Mouse (Mus musculus) urinary bladder, postnatal 36 days (tissue): Measurements from ENCODE around the gene Polr3c.
"Not testable (repeated sequence)": the region's sequence is repeated elsewhere in the genome, so short reads cannot be mapped to it uniquely, and the experiment has no call there.

Source experiments
- DNase-seq, 2 experiments: peaks; one replicate each; pipeline ENCODE4 v3.0.0; 2022; ENCODE audit warnings: low spot score in 2 of 2, mixed read lengths in 1 of 2

The Polr3c gene

DNA sequence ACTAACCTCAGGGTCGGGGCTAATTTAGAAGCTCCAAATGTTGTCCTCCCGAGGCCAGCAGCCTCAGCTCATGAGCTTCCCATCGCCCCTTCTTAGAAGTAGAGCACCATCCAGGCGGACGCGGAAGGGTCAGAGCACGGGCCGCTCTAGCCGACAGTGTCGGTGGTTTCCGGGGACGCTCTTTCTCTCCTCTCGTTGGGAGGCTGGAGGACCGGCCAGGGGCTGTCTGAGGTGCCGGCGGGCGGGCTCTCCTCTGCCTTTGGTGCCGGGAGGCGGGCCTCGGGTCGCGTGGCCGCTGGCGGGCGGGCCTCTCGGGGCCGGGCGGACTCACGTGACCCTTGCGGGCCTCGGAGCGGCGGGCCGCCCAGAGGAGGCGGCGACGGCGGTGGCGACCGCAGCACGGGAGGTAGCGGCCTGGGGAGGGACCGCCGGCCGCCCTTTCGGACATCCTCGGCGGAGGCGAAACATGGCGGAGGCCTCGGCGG is at the start of gene Polr3c, which contains the start of gene Rnf115:
Polr3c (minus strand) TSS at position 286 of the 485 bp plus-strand sequence.
Rnf115 (plus strand) TSS at position 322 of the 485 bp plus-strand sequence.
- peak; percentile 93 to 97 for DNase-seq

DNA sequence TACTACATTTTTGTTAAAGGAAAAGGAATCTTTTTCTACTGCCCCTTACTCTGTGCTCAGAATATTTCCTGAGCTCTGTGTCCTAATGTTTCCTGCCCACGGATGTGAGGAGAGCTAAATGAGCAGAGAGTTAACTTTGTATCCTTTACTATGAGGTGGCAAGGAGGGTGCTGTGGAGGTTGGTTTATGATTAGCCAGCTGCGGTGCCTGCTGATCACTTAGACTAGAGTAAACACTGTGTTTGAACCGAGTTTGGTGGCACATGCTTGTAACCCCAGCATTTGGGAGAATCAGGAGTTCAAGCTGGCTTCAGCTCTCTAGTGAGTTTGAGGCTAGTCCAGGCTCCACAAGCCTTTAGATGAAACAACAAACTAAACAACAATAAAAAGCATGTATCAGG is 49.7 kb upstream of the Polr3c start:
- no peak for DNase-seq

DNA sequence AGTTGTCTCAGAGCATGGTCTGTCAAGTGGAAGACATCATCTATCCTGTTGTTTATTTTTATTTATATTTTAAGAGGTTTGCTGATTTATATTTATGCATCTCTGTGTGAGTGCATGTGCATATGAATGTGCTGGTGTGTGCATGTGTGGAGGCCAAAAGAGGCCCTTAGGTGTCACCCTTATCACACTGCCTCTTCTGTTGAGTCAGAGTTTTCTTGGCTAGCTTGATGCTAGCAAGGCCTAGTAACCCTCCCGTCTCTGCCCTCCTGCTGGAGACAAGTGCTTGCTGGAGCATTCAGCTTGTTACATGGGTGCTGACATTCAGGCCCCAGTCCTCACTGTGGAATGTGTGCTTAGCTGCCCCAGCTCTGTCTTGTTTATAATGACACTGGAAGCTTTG is 45.5 kb upstream of the Polr3c start:
- DNase-seq = peak in 1 of 2 experiments; percentile 9

DNA sequence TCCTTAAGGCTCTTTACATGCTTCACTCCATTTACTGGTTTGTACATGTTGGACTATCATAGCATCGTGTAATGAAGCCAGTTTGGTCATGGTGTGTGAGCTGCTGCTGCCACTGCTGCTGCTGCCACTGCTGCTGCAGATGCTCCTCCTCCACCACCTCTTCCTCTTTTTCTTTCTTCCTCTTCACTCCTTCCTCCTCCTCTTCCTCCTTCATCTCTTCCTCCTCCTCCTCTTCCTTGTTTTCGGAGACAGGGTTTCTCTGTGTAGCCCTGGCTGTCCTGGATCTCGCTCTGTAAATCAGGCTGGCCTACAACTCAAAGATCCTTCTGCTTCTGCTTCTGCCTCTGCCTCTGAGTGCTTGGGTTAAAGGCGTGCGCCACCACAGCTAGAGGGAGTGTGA is 42.5 kb upstream of the Polr3c start:
- DNase-seq = no peak

DNA sequence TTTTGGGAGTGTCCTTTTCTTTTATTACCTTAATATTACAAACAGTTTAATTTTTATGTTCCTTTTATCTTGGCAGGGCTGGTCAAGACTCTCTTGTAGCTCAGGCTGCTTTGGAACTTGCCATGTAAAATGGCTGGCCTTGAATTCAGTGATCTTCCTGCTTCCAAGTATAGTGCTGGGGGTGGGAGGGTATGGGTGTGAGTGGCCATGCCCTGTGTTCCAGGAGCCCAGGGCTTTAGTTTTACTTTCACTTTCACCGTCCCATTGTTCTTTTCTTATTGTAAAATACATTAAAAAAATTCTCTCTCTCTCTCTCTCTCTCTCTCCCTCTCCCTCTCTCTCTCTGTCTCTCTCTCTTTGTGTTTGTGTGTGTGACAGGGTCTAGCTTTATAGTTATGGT is 37.1 kb upstream of the Polr3c start:
- no peak for DNase-seq

DNA sequence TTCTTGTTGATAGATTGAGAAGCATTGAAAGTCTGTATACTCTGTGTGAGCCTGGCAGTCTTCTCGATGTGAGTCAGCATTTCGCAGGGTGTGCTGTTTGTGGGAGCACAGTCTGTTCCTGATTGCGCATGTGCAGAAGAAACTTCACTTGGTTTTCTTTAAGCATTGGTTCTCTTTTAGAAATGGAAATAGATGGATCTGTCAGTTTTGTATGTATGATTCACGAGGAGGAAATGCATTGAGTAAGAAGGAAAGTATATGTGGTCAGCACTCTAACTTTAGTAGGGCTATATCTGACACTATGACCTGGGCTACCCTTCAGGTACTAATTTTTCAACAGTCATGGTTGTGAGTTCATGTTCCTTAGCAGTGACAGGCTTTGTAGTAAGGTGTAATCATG is 32.3 kb upstream of the Polr3c start:
- no peak for DNase-seq

DNA sequence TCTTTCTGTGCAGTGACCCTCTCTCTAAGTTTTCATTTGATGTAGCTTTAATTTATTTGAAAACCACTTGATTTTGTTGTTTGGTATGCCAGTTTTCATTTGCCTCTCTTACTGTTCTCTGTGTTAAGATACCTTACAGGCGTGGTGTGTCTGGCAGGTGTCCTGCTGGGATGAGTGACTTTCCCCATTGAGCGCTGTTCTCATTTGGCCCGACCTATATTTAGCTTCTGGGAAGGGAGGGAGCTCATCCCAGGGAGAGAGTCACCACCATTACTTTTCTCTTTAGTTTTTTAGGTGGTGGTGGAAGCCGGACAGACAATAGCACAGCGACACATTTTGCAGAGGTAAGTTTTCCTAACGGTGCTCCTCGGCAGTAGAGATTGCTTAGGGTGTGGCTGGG is 30.3 kb upstream of the Polr3c start:
- DNase-seq = no peak

DNA sequence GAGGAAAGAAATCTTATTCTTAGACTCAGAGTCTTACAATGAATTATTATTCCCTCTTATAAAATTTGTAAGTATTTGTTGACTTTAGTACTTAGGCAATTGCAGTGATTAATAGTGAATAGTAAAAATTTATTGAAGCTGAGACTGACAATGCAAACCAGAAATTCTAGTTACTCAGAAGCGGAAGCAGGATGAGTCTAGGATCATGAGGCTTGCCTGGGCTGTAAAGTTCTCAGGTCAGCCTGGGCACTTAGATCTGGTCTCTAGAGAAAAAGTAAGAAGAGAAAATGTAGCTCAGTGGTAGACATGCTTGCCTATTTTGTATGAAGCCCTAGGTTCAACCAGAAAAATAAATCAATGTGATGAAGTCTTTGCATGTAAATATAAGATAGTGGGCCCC is 28.5 kb upstream of the Polr3c start:
- DNase-seq = no peak

DNA sequence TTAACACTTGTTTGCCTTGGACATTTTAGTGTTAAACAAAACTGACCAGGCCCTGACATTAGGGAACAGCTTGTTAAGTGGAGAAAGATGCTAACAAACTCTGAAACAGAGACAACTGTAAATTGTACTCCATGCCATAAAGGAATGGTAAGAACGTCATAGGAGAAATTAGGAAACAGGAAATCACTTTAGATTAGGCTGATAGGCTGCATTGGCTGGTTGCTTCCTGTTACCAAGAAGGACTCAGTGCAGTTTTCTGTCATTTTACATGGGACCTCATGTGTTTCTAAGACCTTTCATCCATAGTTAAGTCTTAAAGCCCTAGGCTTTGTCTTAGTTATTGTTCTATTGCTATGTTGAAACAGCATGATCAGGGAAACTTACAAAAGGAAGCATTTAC is 19.4 kb upstream of the Polr3c start:
- no peak for DNase-seq

DNA sequence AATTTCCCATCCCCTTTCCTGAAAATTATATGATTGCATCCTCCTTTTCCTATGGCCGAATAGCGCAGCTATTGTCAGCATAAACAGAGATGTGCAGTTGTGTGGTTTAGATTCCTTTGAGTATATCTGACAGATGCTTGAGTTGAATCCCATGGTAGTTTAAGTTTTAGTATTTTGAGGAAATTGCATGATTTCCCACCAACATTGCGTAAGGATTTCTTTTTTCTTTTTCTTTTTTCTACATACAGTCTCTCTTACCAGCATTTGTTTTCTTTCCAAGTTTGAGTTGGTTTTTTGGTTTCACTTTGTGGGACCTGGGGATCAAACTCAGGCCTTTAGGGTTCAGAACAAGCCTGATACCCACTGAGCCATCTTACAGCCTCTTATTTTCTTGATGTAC is 16.9 kb upstream of the Polr3c start:
- no peak for DNase-seq

DNA sequence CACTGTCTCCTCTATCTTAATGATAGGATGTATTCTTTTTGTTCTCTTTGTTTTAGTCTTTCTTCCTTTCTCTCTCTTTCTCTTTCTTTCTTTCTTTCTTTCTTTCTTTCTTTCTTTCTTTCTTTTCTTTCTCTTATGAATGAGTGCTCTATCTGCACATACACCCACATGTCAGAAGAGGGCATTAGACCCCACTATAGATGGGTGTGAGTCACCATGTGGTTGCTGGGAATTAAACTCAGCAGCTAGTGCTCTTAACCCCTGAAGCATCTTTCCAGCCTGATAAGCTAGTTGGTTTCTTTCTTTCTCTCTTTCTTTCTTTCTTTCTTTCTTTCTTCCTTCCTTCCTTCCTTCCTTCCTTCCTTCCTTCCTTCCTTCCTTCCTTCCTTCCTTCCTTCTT is 12.9 kb upstream of the Polr3c start:
- not testable (repeated sequence) for DNase-seq

DNA sequence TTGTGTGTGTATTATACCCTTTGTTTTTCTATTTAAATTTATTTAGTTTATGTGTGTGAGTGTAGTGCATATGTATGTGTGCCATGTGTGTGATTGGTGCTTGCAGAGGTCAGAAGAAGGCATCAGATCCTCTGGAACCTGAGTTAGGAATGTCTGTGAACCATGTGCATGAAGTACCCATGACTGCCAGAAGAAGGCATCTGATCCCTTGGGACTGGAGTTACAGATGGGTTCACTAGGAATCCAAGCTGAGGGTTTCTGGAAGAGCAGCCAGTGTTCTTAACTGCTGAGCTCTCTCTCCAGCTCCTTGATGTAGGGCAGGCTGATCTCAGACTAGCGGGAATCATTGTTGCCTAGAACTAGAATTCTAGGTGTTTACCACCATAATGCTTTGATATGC is 10.6 kb upstream of the Polr3c start:
- DNase-seq = no peak

DNA sequence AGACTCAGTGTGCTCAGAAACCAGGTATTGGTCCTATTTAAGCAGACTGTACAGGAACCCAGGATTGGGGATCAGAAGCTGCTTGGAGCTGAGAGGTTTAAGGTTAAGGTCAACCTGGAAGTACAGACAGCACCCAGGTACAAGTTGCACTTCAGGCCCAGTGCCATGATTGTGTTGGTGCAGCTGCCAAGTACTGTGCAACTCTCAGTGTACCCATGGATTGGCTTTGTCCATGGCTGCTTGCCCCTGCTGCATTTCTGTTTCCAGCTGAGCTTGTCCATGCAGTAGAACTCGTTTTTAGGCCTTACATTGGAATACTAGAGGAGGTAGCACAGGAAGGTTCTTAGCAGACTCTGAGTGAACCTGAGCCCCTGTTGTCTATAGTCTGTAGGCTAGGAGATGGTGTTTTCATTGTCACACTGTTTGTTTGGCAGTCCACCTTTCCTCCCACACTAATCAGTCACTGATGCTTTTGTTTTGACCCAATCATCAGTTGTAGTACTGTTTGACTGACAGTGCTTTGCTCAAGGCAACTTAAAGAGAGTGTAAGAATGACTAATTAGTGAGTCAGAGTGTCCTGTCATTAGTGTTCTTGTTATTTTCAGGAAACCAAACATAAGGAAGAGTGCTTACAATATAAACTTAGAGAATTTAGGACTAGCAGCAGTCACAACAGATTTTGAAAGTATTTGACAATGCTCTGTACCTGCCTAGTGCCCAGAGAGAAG is 9.7 kb upstream of the Polr3c start:
- DNase-seq = no peak

DNA sequence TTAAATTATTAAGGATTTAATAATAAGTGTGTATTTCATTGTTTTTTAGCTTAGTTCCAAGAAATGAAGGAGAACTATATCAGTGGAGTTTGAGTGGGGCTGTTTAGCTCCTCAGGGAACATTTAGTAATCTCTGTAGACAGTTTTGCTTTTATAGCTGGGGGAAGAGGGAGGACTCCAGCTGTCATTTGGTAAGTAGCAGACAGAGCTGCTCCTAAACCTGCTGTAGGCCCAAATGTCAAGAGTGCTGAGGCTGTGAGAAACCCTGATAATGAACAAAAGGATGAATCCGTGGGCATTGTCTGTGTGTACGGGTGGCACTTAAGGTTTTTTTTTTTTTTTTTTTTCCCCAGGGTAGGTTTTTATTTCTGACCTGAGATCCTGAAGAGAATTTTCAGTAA is 7.8 kb upstream of the Polr3c start:
- DNase-seq = no peak

DNA sequence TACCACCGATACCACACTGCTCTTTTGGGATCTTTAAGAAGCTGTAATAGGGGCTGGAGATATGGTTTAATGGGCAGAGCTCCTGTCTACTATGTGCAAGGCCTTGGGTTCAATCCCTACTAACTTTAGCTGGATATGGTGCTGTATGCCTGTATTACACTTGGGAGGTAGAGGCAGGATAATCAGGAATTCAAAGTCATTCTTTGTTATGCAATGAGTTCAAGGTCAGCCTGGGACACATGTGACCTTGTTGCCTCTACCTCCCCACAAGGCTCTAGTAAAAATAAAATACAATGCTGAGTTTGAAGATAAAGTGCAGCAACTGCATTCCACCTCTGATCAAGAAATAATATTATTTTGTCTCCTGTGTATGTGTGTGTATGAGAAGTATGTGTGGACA is 6.6 kb upstream of the Polr3c start:
- no peak for DNase-seq

DNA sequence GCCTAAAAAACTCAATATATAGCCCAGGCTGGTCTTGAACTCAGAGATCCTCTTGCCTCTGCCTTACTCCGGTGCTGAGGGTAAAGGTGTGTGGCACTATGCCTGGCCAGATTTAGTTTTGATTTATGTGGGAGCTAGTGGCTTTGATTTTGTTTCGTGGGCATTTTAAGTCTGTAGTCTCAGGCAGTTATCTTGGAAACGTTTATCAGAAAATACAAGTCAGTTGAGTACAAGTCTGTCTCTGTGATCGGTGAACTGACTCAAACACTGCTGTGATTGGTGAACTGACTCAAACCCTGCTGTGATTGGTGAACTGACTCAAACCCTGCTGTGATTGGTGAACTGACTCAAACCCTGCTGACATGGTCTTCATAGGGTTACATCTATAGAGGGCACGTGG is 3.4 kb upstream of the Polr3c start:
- no peak for DNase-seq

DNA sequence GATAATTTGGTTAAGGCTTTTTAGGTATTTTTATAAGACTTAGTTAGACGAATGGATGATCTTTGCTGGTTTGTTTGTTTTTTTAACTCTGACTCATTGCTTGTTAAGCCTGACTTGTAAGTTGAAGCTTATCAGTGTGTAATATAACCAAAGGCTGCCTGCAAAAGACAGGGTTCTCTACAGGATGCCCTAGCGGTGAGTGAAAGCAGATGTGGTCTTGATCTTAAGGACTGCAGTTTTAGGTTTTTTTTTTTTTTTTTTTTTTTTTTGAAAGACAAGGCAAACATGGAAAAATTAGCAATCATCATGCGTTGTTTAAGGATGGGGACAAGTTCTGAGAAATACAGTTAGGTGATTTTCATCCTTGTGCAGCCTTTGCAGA is 2.0 kb upstream of the Polr3c start:
- DNase-seq = no peak

DNA sequence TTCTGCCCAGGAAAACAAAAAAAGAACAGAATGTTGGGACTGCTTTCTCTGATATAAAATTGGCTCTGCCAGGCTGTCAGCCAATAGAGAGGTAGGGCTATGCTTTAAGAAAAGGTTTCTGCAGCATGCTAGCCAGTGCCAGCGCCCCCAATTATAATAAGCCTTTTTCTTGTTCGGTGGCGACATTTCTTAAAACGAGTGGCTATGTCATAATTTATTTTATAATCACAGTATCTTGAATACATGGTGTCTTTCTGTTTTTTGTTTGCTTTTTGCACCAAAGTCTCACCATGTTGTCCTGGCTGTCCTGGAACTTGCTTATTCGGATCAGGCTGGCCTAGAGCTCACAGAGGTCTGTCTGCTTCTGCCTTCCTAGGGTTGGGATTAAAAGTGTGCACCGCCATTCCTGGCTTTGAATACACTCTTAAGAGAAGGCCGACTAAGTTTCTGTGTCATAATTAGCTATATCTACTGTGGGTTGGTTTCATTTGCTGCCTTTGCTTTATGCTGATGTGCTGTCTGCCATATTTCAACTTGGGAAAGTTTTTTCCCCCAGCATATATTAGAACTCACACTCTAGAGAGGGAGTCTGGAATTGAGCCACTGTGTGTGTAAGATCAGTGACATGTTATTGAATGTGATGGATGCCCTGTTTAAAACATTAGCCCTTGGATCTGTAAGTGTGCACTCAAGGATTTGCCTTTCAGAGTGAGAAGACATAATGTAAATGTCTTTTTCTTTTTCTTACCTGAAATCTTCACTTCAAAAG is 1.4 kb upstream of the Polr3c start:
- DNase-seq = no peak

DNA sequence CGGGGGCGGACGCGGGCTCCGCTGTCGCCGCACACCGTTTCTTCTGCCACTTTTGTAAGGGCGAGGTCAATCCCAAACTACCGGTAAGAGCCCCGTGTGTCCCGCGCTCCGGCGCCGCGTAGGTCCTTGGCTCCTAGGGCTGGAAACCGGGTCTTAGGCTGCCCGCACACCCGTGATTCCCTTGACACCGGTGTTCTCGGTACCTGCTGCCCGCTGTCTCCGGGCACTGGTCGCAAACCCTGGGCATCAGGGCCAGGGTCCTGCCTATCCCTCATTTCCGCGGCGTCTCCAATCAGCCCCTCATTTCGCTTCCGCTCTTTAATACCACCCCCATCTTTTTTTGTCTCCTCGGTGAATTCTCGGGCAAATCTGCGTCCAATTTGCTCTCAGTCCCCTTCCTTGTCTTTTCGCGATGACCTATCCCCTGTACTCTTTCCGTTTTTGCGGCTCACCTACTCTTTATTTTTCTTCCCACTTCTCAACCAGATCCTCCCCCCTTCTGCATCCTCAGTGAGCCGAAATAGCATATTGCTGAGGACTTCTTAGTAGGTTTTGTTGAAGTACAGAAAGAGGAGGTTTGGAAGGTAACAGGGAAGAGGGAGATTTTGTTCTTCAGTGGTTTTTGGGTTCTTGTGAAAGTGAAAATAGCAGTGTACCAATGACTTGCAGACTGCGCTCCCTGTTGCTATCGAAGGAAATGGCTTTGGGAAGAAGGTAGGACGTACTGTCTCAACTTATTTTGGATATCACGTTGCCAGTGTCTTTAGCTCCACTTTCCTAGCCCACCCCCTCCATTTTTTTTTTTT is 603 bp upstream of the Polr3c start:
- DNase-seq = no peak

DNA sequence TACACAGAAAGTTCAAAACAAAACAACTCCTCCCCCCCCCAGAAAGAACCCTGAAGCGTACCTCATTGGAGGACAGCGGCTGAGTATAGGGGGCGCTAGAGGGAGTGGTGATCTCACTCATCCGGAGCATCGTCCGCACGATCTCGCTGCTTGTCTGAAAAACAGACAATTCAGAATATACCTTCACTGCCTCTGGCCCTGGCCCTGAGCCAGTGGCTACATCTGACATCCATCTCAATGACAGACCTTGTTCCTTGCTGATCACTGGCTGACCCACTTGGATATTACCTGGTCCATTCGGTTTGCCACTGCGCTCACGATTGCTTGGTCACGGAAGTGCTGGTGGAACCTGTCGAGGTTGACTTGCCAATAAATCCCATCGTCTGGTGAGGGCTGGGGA is 8.3 kb downstream of the Polr3c start:
- no peak for DNase-seq

DNA sequence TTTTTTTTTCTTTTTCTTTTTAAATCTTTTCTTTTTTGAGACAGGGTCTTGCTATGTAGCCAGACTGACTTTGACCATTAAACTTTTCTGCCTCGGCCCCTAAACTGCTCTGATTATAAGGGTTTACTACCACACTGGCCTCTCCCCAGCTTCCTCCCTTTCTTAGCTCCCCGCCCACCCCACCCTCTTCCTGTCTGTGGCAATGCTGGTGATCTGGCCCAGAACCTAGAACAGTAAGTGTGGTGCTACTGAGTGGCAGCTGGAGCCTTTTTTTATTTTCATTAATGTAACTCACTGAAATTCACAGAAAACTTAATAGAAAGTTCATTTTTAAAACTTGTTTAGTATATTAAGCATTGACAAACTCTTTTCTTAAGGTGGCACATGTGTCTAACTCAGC is 11.6 kb downstream of the Polr3c start:
- no peak for DNase-seq

DNA sequence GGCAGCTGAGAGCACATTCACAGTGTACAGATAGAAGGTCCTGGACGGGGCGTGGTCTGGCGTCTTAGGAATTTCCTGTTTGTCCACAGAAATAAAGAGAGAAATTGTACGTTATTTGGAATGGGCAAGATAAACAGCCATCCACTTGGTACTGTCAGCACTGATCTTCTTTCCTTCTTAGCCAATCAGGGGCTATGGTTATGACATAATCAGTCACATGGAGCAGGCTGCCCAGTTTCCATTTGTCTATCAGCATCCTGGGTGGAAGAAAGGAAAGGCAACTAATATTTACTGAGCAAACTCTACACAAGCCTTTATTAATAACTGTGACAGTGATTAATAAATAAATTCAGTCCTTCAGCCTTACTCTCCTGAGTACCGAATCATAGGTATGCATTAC is 13.1 kb downstream of the Polr3c start:
- DNase-seq = no peak
